Mouse (Mus musculus) embryonic facial prominence, embryonic 14.5 days (tissue): ENCODE results near the gene Ephb1. TPM values are rescaled to one million over a fixed set of nuclear protein-coding genes. Genes with fewer than 3 reads are reported as not detected.
A peak's percentile ranks its signal among the peaks of the same experiment; 100 is the strongest.

Source experiments
- ATAC-seq: fragments of 200-750 bp; cut with Nextera tagmentation; 2 replicates; pipeline ENCODE4 v1.8.0; 2017; ENCODE audit warnings: low read depth, moderate number of reproducible peaks, moderate TSS enrichment
- DNase-seq: peaks from one replicate; pipeline ENCODE4 v3.0.0-alpha.2; 2015; ENCODE audit warnings: low spot score
- H3K27ac ChIP-seq: fragments of 300-500 bp; sonication (generic); replicated peaks from 2 replicates; pipeline ENCODE4 v1.5.1; 2014; ENCODE audit warnings: low read depth, mild to moderate bottlenecking, low read length, moderate library complexity
- H3K27me3 ChIP-seq: fragments of 300-500 bp; sonication (generic); replicated peaks from 2 replicates; pipeline ENCODE4 v1.6.1; 2014; ENCODE audit warnings: low read length; ENCODE audit not compliant: control insufficient read depth, insufficient read depth
- H3K36me3 ChIP-seq: fragments of 300-500 bp; sonication (generic); 2 replicates; pipeline ENCODE4 v1.6.1; 2014; ENCODE audit warnings: low read length, mixed read lengths; ENCODE audit not compliant: control insufficient read depth, insufficient read depth
- H3K4me1 ChIP-seq: fragments of 300-500 bp; sonication (generic); 2 replicates; pipeline ENCODE4 v1.6.1; 2014; ENCODE audit warnings: antibody characterized with exemption, low read length; ENCODE audit not compliant: control insufficient read depth, insufficient read depth
- H3K4me2 ChIP-seq: fragments of 300-500 bp; sonication (generic); 2 replicates; pipeline ENCODE4 v1.6.1; 2014; ENCODE audit warnings: low read depth, mild to moderate bottlenecking, low read length, moderate library complexity, mixed read lengths
- H3K4me3 ChIP-seq: fragments of 300-500 bp; sonication (generic); 2 replicates; pipeline ENCODE4 v1.5.1; 2014; ENCODE audit warnings: low read depth, mild to moderate bottlenecking, low read length
- H3K9ac ChIP-seq: fragments of 300-500 bp; sonication (generic); 2 replicates; pipeline ENCODE4 v1.6.1; 2014; ENCODE audit warnings: low read depth, mild to moderate bottlenecking, low read length, moderate library complexity, mixed read lengths
- H3K9me3 ChIP-seq: fragments of 300-500 bp; sonication (generic); 2 replicates; pipeline ENCODE4 v1.6.1; 2016; ENCODE audit warnings: low read length; ENCODE audit not compliant: control insufficient read depth
- WGBS: fragments of 180-500 bp; shearing (Covaris S2); extraction: QIAGEN DNeasy Blood & Tissue Kit; methylation state at CpG from one replicate; pipeline ENCODE4 v1.1.7; 2014; 5-methylcytosine and 5-hydroxymethylcytosine counted together
- polyA plus RNA-seq: library from polyadenylated mRNA; unstranded; fragments of >200 nt; fragmentation: Nextera tagmentation; extraction: Ambion mirVana; gene quantifications from 2 replicates; pipeline ENCODE4 v1.2.1, GENCODE M21; 2014

Ephb1 gene
- polyA plus RNA-seq, 1 experiment from 2014 or later: 3.9 TPM

DNA sequence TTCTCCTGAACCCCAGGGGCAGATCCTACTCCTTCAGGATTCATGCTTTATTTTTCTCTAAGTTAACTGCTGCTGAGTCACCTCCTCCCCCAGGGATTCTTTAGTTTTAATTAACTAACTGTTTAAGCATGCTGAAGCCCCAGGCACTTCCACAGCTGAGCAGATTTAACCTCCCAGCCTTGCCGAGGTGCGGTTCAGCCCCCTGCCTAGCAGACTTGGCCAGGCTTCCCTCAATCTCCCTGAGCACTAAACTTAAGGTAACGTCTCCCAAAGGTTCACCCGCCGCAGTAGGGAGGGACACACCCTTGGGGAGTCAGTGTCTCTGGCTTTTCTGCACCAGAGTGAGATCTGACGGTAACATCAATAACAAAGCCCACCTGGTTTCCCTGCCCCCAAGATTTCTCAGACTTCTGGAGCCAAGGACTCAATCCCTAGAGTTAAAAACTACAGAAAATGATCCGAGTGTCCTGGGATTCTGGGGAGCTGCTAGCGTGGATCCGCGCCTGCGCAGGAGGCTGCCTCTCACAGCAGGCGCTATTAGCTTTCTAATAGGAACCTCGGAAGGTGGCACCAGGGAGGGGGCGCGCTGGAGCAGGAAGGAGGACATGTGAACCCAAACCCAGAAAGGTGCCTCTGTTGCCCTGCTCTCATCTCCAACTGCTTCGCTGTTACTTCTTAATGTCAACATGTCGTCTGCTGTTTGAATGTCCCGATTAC lies 87.0 kb downstream of the Ephb1 start:
- Histone ChIP-seq H3K27me3 (peaks cover 13% of the 10 kb centered on the region), H3K9me3 (no peaks in the 10 kb centered on the region), H3K9ac (peak overlapping the region; percentile 21), H3K4me2 (peak overlapping the region; percentile 57), H3K4me3 (peak overlapping the region; percentile 33), H3K36me3 (no peaks in the 10 kb centered on the region), H3K4me1 (peaks cover 11% of the 10 kb centered on the region), H3K27ac (no peak overlapping the region)
- ATAC-seq (peak; percentile 82), DNase-seq (peak; percentile 63)
- 1% methylated on average over 18 of the region's 18 CpGs for WGBS

DNA sequence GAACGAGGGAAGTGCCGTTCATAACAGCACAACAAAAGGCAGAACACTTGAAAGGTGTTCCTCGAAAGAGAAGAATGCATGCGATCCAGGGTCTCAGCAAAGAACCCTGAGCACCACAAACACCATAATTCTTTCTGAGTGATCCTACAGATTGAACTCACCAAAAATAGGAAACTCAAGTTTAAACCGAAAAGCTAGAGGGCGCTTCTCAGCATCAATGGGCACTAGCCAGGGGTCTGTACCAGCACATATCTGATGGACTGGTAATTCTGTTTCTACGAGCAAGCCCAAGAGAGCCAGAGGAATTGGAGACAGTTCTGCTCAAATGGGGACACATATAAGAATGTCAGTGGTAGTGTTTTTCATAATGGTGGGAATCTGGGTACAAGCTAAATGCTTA lies 90.7 kb downstream of the Ephb1 start:
- ATAC-seq: no peak
- H3K27me3 ChIP-seq: peaks cover 13% of the 10 kb centered on the region
- no peak overlapping the region for H3K9ac ChIP-seq
- no peak overlapping the region for H3K4me3 ChIP-seq
- H3K4me2 ChIP-seq: no peak overlapping the region
- DNase-seq: no peak
- H3K4me1 ChIP-seq: peaks cover 11% of the 10 kb centered on the region
- H3K9me3 ChIP-seq: no peaks in the 10 kb centered on the region
- 61% methylated on average over 7 of the region's 7 CpGs for WGBS
- no peak overlapping the region for H3K27ac ChIP-seq
- H3K36me3 ChIP-seq: no peaks in the 10 kb centered on the region

DNA sequence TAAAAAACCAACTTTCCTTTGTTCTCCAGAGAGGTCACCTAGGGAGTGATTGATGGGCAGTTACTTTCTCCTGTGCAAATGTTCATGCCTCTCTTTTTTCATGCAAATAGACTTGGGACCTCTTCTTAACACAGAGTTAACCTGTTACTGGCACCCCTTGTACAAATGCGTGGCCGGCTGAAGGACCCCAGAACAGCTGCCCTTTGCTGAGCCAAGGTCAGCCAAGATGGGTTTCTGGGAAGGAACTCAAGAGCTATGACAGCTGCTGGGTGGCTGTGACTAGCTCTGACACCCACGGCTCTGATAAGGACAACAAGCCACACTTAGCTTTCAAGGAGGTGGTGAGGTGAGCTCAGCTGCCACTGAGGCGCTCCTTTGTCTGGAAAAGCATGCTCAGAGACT lies 92.4 kb downstream of the Ephb1 start:
- Histone ChIP-seq H3K4me1 (no peaks in the 10 kb centered on the region), H3K9ac (no peak overlapping the region), H3K9me3 (no peaks in the 10 kb centered on the region), H3K4me2 (no peak overlapping the region), H3K4me3 (no peak overlapping the region), H3K27me3 (peaks cover 8% of the 10 kb centered on the region; the same call in 1 of the 2 replicates), H3K27ac (no peak overlapping the region), H3K36me3 (no peaks in the 10 kb centered on the region)
- WGBS: 32% methylated on average over 4 of the region's 4 CpGs
- DNase-seq (no peak), ATAC-seq (no peak)

DNA sequence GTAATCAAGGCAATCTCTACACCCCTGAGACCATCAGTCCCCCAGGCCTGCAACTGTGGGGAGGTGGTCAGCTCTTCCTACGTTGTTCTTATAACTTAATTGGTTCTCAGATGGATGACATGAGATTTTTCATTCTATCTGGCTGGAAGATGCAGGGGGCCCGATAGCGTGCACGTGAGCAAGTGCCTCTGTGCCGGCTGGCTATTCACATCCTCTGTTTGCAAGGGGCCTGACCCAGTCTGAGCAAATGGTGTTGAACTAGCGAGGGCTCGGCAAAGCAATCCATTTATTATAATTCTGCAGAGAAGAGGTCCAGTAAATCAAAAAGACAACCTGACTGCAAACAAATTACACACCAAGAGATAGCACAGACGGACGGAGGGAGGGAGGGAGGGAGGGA lies 93.0 kb downstream of the Ephb1 start:
- no peak overlapping the region for H3K9ac ChIP-seq
- no peaks in the 10 kb centered on the region for H3K9me3 ChIP-seq
- no peaks in the 10 kb centered on the region for H3K4me1 ChIP-seq
- ATAC-seq: no peak
- no peak overlapping the region for H3K4me2 ChIP-seq
- no peak overlapping the region for H3K27ac ChIP-seq
- peaks cover 8% of the 10 kb centered on the region; the same call in 1 of the 2 replicates for H3K27me3 ChIP-seq
- DNase-seq: no peak
- H3K36me3 ChIP-seq: no peaks in the 10 kb centered on the region
- 32% methylated on average over 9 of the region's 9 CpGs for WGBS
- no peak overlapping the region for H3K4me3 ChIP-seq

DNA sequence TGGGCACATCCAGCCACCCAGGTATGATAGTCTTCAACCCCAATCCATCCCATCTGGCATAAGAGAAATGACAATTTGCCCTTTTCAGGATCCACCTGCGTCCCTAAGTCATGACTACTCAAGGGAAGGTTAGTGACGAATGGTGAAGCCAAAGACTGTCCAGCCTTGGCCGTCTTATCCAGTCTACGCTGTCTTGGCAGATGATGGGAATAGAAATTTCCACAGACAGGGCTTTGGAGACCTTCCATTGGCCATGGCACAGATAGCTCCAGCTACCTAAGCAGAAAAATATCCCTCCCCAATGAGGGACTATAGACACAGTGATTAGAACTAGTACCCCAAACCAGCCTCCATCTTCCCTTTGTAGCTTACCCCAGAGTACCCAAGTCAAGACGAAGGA lies 98.1 kb downstream of the Ephb1 start:
- H3K27ac ChIP-seq: no peak overlapping the region
- 87% methylated on average over 5 of the region's 5 CpGs for WGBS
- H3K27me3 ChIP-seq: no peaks in the 10 kb centered on the region
- H3K9me3 ChIP-seq: no peaks in the 10 kb centered on the region
- H3K36me3 ChIP-seq: no peaks in the 10 kb centered on the region
- DNase-seq: no peak
- no peak overlapping the region for H3K9ac ChIP-seq
- ATAC-seq: no peak
- H3K4me3 ChIP-seq: no peak overlapping the region
- H3K4me1 ChIP-seq: no peaks in the 10 kb centered on the region
- H3K4me2 ChIP-seq: no peak overlapping the region

DNA sequence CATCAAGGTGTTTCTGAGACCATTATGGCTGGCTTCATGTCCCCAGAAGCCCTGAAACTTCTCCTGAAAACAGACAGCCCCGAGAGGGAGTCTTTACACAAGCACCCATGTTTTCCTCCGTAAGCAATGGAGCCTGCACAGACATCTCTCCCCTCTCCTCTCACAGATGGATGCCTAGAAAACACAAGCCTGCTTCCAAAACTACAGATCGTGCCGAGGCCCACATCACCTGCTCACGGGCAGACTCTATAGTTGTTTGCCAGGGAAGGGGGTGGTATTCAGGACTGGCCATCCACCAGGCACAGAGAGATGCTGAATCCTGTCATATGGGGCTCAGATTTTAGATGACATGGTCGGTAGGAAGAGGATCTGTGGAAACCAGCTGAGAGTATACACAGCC lies 98.7 kb downstream of the Ephb1 start:
- H3K4me1 ChIP-seq: no peaks in the 10 kb centered on the region
- H3K4me3 ChIP-seq: no peak overlapping the region
- WGBS: 87% methylated on average over 6 of the region's 6 CpGs
- no peak overlapping the region for H3K9ac ChIP-seq
- DNase-seq: no peak
- no peak overlapping the region for H3K4me2 ChIP-seq
- no peaks in the 10 kb centered on the region for H3K9me3 ChIP-seq
- no peak overlapping the region for H3K27ac ChIP-seq
- H3K27me3 ChIP-seq: no peaks in the 10 kb centered on the region
- no peaks in the 10 kb centered on the region for H3K36me3 ChIP-seq
- no peak for ATAC-seq

DNA sequence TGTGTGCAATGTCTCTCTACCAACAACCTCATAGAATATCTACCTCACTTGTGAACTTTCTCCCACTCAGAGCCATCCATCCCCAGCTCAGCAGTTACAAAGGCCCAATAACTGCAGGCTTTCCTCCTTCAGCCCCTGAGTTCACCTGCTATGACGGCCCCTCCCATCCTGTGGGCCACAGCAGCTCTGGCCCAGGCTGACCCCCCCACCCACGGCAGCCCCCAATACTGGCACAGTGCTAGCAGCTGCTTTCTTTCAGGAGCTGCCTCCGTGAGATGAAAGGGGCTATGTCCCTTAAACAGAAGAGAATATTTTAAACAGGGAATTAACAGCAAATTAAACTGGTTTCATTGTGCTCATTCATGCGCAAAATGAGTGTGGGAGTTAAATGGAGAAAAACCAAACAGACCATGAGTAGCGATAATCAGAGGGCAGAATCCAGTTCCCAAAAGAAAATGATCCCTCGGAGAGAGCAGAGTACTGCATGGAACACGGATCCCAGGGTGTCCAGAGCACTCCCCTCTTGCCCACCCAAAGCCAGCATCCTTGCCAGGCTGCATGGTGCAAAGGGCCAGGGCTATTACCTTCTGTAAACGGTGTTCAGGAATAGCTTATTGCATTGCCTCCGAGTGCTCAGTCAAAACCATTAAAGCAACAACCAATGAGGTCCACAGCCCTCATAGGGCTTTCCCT lies 105.2 kb downstream of the Ephb1 start:
- H3K9ac ChIP-seq: no peak overlapping the region
- peak; percentile 57; the same call in 1 of the 2 replicates for ATAC-seq
- no peaks in the 10 kb centered on the region for H3K4me1 ChIP-seq
- no peaks in the 10 kb centered on the region for H3K9me3 ChIP-seq
- no peaks in the 10 kb centered on the region for H3K27me3 ChIP-seq
- H3K27ac ChIP-seq: no peak overlapping the region
- no peak overlapping the region for H3K4me2 ChIP-seq
- 35% methylated on average over 9 of the region's 9 CpGs for WGBS
- no peaks in the 10 kb centered on the region for H3K36me3 ChIP-seq
- H3K4me3 ChIP-seq: no peak overlapping the region
- DNase-seq: no peak

DNA sequence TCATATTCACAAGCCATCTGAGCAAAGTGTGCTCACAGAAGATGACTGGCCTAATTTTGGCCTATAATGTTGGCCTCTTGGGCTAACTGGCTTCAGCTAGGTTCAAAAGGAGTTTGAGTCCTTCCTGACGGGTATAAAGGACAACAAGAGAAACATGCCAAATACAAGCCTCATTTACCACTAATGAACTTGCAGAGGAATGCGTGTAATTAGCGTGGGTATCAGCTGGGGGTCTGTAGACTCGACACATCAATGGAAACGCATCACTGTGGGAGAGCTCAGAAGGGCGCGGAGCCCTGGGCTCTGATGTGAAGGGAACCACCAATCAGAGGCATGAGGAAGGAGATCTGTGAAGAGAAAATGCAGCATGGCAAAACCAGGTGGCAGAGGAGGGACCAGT lies 108.9 kb downstream of the Ephb1 start:
- H3K4me2 ChIP-seq: no peak overlapping the region
- no peaks in the 10 kb centered on the region for H3K36me3 ChIP-seq
- H3K27me3 ChIP-seq: no peaks in the 10 kb centered on the region
- no peak overlapping the region for H3K4me3 ChIP-seq
- H3K27ac ChIP-seq: no peak overlapping the region
- WGBS: 66% methylated on average over 7 of the region's 7 CpGs
- H3K4me1 ChIP-seq: peaks cover 5% of the 10 kb centered on the region; the same call in 1 of the 2 replicates
- ATAC-seq: no peak
- no peak for DNase-seq
- no peak overlapping the region for H3K9ac ChIP-seq
- no peaks in the 10 kb centered on the region for H3K9me3 ChIP-seq
